Mouse (Mus musculus): ENCODE data around the gene Ndufb4.
"Not testable (repeated sequence)": the region's sequence is repeated elsewhere in the genome, so short reads cannot be mapped to it uniquely, and the experiment has no call there.

Gene Ndufb4

DNA sequence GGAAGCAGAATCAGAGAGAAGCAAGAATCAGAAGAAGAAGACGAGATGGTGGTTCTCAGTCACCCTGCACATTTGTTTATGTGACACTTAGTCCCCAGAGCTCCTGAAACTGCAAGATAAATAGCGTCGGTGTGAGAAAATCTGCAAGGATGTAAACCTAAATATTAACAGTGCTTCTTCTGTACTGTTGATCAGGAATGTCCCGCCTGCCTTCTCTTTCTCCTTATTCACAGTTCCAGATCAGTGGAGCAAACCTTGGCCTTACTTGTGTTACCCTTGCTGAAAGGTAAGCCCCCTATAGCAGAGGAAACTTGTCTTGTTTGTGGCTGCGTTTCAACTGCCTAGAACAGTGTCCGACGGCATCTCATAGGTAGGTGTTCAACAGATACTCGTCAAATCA is 23.3 kb upstream of the Ndufb4 start:
- DNase-seq (ENCODE audit: low spot score in 2 of 2), result no peak

GRCm38 (mm10) chr16:37676677-37677072 is 22.4 kb upstream of the Ndufb4 start:
- no peak for DNase-seq (ENCODE audit: low spot score in 2 of 2)

- no peak for DNase-seq (ENCODE audit: low spot score in 2 of 2)
Measured at GRCm38 (mm10) chr16:37676024-37676676, 21.9 kb upstream of the Ndufb4 start.

- no peak for DNase-seq (ENCODE audit: low spot score in 2 of 2)
Measured at GRCm38 (mm10) chr16:37675326-37675725, 21.1 kb upstream of the Ndufb4 start.

- no peak for DNase-seq (ENCODE audit: low spot score in 2 of 2)
Measured at GRCm38 (mm10) chr16:37670666-37671283, 16.5 kb upstream of the Ndufb4 start.

DNA sequence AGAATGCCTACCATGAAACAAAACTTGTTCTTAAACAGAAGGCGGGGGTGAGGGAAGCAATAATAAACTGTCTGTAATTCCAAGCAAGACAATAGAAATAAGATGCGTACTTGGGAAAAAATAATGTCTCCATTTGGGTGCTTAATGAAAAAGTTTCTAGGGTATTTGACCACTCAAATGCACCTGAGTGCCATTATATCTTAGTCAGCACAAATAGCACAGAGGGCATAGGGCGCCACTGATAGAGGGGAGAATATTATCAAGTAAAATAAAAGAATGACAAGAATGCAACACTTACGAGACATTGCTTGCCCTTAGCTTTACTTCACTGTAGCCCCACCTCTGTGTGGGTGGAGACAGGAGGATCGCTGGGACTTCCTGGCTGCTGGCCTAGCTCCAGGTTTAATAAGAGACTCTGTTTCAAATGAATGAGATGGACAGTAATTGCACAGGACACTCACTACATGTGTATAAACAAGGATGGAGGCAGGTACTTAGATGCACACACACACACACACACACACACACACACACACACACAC is 11.2 kb upstream of the Ndufb4 start:
- DNase-seq (ENCODE audit: low spot score in 2 of 2), result no peak

DNA sequence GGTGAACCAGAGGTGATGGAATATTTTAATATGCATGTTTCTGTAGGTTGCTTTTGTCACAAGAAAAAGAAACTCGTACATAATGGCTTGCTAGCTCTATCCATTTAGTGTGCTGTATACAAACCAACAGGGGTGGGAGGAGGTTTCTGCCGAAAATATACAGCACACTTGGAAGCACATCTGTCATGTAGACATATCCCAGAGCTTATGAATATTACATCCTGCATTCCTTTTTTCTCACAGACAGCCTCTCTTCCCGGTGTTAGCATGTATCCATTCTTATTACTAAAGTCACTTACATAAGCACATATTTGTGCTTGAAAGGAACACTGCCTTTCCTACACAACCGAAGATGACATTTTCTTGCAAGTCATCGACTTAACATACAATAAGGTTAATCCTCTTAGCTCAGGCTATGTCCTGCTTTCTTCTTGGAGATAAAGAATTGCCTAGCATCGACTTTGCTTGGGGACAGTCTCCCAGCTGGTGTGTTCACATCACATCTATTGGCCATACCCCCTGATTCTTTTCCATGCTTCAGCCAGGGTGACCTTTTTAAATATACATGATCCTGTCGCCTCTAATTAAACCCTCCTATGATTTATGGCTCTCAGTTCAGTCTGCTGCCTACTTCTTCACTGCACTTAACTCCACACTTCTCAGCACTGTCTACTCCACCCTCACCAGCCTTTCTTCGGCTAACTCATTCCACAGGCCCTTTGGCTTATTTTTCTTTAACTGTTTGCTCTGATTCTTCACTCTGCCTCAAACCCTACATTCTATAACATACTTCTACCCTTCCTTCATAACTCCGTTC is 9.6 kb upstream of the Ndufb4 start:
- no peak for DNase-seq (ENCODE audit: low spot score in 2 of 2)

DNA sequence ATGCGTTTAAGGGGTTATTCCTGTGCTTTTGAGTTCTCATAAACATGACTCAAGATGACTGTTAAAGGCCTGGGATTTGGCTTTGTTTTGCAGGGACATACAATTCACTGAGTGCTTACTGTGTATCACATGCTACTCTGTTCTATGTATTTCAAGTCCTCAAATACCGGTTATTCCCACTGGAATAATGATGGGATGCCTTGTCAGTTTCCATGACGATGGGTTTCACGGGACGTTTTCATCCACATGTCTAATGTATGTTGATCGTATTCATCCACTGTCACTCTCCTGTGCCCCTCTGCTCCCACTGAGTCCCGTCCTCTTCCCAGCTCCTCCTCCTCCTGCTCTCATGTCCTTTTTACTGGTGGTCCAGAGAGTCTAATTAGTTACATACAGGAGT is 2.5 kb upstream of the Ndufb4 start:
- no peak for DNase-seq (ENCODE audit: low spot score in 2 of 2)

DNA sequence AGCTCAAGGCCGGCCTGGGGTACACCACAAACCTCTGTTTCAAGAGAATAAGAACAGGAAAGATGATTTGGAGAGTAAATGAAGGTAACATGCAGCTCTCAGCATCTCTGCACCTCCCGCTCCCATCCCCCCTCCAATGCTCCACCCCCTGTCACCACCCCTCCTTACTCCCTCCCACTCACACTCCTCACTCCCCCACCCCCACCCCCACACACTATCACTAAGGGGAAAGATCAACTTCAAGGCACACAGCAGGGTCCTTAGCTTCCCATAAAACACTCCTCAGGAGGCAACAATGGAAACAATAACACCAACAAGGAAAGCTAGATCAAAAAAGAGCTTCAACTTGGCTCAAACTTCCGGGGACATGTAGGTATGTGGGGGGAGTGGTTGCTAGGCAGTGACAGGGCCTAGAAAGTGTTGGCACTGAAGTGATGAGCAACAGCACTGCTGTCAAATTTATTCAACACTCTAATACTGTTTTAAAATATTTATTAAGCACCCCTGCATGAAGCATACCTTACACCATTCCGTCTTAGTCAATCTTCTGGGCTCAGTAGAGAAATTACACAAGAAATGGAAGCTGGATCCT is 1.6 kb upstream of the Ndufb4 start:
- no peak for DNase-seq (ENCODE audit: low spot score in 2 of 2)

- no peak for DNase-seq (ENCODE audit: low spot score in 2 of 2)
Measured at GRCm38 (mm10) chr16:37654831-37655455, 690 bp upstream of the Ndufb4 start.

DNA sequence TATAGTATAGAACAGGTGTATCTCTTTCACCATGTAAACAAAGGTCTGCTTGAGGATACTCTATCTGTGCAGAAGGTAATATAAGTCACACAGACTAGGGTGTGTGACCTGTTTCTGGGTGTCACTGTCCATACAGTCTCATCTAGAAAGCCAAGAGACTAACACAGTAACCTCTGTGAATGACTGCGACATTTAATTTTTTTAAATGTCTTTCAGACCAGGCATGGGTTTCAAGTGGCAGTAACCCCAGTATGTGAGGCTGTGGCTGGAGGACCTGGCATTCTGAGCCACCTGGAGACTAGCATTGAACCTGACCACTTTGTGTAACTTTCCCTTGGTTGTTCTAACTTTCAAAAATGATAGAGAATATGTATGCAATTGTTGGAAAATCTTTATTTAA is 1.2 kb downstream of the Ndufb4 start:
- DNase-seq (ENCODE audit: low spot score in 2 of 2), result no peak

DNA sequence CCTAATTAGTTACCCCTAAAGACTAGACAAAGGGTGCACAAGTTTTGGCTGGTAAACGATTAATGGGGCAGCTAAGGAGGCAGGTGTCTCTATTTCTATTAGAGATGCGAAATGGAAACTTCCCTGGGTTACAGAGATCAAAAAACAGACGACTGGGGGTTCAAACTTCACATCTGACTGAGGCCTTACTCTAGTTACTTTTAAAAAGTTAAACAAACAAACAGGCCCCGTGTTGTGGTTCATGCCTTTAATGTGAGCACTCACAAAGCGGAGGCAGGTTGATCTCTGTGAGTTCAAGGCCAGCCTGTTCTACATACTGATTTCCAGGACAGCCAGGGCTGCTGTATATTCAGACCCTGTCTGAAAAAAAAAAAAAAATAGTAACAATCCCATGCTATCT is 1.6 kb downstream of the Ndufb4 start:
- DNase-seq (ENCODE audit: low spot score in 2 of 2), result no peak

DNA sequence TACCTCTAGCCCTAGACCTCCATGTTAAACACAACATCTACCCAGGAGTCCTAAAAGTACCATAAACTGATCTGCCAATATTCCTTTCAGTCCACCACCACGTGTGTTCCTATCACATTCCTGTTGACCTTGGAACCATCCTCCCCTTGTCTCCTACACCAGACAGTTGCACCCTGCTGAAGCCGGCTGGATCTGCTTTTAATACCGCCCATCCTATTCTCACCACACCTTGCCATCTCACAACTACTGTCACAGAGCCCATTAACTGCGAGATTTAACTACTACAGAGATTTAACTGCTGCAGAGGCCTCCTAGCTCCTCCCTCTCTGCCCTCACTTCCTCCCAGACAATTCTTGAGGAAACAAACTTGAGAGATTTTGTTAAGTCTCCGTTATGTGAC is 2.8 kb downstream of the Ndufb4 start:
- no peak for DNase-seq (ENCODE audit: low spot score in 2 of 2)

GRCm38 (mm10) chr16:37649068-37649467 is 5.2 kb downstream of the Ndufb4 start:
- DNase-seq (ENCODE audit: low spot score in 2 of 2), result no peak

DNA sequence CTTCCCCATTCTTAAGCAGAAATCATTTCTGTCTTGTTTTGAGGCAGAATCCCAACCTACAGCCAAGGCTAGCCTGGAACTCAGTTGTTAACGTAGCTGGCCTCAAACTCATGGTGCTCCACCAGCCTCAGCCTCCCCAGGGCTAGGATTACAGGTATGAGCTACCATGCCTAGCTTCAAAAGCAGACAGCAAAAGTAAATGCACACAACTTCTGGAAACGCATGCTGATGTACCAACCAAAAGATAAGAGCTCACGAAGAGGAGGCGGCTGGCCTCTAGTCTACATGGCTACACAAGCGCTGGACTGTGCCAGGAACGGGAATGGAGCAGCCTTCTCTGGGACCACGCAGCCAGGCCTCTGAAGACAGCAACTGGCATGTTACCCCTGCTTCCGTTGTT is 6.3 kb downstream of the Ndufb4 start:
- DNase-seq (ENCODE audit: low spot score in 2 of 2), result no peak

GRCm38 (mm10) chr16:37647067-37647466 is 7.2 kb downstream of the Ndufb4 start:
- DNase-seq (ENCODE audit: low spot score in 2 of 2), result no peak

DNA sequence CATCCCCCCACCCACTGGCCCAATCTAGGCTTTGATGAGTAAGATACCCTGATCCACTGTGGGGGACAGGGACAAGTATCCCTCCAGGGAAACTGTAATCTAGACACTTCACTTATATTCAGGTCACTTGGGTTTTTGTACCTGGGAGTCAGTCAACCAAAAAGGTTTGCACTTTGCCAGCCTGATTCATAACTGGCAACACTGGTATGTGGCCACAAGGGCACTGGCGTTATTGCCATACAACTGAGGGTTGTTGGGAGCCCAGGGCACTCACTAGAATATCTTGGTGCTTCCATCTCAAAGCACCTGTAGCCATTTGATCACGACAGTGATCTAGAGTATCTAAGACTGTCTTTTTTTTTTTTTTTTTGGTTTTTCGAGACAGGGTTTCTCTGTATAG is 8.5 kb downstream of the Ndufb4 start:
- no peak for DNase-seq (ENCODE audit: low spot score in 2 of 2)

DNA sequence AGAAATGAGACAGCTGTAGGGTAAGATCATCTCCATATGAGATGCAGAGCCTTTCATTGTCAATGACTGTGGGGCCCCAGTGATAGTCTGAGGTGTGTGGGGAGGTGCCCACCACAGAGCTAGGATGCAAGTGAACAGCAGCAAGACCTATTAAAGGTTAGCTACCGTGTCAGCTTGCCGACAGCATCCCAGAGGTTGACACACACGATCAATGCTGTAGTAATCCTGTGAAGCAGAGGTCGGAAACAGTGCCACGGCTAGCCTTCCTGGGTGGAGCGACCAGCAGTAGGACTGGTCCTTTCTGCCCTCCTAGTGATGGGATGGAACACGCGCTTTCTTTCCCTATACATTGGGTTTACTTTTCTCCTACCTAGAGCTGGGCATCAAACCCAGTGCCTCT is 9.0 kb downstream of the Ndufb4 start:
- DNase-seq (ENCODE audit: low spot score in 2 of 2), result no peak

DNA sequence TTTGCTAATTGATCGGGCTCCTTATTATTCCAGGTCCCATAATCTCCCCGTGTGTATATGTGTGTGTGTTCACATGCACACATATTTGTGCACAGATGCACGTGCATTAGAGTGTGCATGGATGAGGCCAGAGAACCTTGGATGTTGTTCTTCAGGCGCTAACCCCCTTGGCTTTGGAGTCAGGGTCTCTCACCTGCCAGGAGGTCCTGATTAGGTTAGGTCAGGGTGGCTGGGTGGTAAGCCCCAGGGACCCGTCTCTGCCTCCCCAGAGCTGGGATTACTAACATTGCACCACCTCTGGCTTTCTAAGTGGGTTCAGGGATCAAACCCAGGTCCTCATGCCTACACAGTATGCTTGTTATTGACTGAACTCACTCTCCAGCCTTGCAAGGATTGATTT is 9.8 kb downstream of the Ndufb4 start:
- DNase-seq (ENCODE audit: low spot score in 2 of 2), result no peak

GRCm38 (mm10) chr16:37640522-37640921 is 13.7 kb downstream of the Ndufb4 start:
- DNase-seq (ENCODE audit: low spot score in 2 of 2), result not testable (repeated sequence)

- DNase-seq (ENCODE audit: low spot score in 2 of 2), result no peak
Measured at GRCm38 (mm10) chr16:37637802-37638201, 16.5 kb downstream of the Ndufb4 start.

GRCm38 (mm10) chr16:37636107-37636506 is 18.1 kb downstream of the Ndufb4 start:
- no peak for DNase-seq (ENCODE audit: low spot score in 2 of 2)

Data from thymus, postnatal 10 days (tissue).